Mouse (Mus musculus): Measurements from ENCODE around the gene Dlx4. TPM values are rescaled to one million over a fixed set of nuclear protein-coding genes. Genes with fewer than 3 reads are reported as not detected.

The Dlx4 gene
- not detected in 2 replicates for polyA plus RNA-seq (2012; ENCODE audit: insufficient read depth, low replicate concordance)

DNA sequence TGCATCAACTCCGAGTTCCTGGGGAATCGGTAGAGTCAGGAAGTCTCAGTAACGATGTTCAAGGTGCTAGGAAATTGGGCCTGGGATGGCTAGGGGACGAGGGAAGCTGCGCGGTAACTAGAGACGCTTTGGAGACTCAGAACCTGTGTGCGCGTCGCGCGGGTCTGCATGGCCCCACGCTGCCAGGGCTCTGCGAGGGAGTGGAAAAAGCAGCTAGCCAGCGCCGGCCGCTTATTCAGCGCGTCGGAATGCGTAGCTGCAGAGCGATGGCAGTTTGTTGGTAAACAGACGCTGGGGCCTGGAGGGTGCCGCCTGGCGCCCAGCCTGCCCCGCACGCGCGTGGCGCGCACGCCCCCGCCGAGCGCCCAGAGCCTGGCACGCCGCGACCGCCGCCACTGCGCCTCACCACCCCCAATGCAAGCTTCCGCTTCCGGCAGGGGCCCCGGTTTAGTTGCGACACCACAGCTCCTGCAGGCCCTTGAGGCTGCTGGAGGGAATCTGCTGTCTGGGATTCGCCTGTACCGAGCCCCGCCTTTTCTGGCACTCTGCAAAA lies at the start of gene Dlx4:
Dlx4 (minus strand) TSS at position 413 of the 553 bp plus-strand sequence.
- peak within 1 kb of the TSS; percentile 90 for H3K4me3 ChIP-seq (replicated peaks)

DNA sequence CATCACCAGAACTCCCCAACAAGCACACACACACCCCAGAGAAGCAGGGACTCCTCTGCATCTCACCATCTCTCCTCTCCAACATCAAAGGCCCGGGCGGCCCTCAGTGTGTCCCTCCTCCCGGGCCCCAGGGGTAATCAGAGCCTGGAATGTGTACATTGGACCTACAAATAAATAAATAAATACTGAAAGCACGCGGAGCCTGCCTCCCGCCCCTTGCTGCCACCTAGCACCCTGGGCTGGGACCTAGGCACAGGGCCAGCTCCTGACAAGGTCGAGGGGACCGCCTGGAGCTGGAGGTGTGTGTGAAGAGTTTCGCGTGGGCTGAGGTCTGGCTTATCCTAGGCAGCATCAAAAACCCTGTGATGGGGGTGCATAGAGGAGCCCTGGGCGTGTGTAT lies 43.8 kb upstream of the Dlx4 start:
- TF ChIP-seq FLI1 (IDR thresholded peaks at IDR 0.05; ENCODE audit: low read length) (no peak), GATA1 (IDR thresholded peaks at IDR 0.05; ENCODE audit: borderline replicate concordance, low read length) (no peak)
- H3K27me3 ChIP-seq (replicated peaks): peaks cover 97% of the 10 kb centered on the region
- H3K36me3 ChIP-seq (replicated peaks; ENCODE audit: low read length): no peaks in the 10 kb centered on the region
- no peaks in the 10 kb centered on the region for H3K9me3 ChIP-seq
- H3K4me1 ChIP-seq: no peaks in the 10 kb centered on the region
- no peak overlapping the region for H3K4me3 ChIP-seq (replicated peaks)

More for the DNA sequence above, at the start of gene Dlx4:
- Histone ChIP-seq H3K36me3 (replicated peaks; ENCODE audit: low read length) (no peaks in the 10 kb centered on the region), H3K4me1 (peaks cover 37% of the 10 kb centered on the region), H3K9me3 (peaks cover 3% of the 10 kb centered on the region; the same call in 1 of the 2 replicates), H3K27me3 (replicated peaks) (peaks cover 99% of the 10 kb centered on the region)
- TF ChIP-seq GATA1 (IDR thresholded peaks at IDR 0.05; ENCODE audit: borderline replicate concordance, low read length) (no peak), FLI1 (IDR thresholded peaks at IDR 0.05; ENCODE audit: low read length) (no peak)

DNA sequence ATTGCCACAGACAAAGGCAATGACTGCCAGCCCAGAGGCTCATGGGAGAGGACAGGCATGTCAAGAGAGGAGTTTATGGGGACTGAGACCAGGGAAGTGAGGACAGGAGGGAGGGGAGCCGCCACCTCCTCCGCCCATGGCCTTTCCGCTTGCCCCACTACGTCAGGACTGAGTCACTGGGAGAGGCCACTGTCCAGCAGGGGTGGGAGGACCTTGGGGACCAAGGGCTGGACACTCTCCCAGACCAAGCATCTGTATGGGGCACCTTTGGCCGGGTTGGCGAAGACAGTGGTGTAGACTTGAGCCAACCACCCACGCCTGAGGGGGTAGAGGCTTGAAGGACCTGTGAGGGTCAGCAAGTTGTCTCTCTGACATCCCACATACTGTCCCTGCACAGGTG lies 40.8 kb upstream of the Dlx4 start:
- Histone ChIP-seq H3K27me3 (replicated peaks) (peaks cover 96% of the 10 kb centered on the region), H3K4me3 (replicated peaks) (no peak overlapping the region), H3K9me3 (no peaks in the 10 kb centered on the region), H3K4me1 (no peaks in the 10 kb centered on the region), H3K36me3 (replicated peaks; ENCODE audit: low read length) (no peaks in the 10 kb centered on the region)
- TF ChIP-seq GATA1 (IDR thresholded peaks at IDR 0.05; ENCODE audit: borderline replicate concordance, low read length) (no peak), FLI1 (IDR thresholded peaks at IDR 0.05; ENCODE audit: low read length) (no peak)

DNA sequence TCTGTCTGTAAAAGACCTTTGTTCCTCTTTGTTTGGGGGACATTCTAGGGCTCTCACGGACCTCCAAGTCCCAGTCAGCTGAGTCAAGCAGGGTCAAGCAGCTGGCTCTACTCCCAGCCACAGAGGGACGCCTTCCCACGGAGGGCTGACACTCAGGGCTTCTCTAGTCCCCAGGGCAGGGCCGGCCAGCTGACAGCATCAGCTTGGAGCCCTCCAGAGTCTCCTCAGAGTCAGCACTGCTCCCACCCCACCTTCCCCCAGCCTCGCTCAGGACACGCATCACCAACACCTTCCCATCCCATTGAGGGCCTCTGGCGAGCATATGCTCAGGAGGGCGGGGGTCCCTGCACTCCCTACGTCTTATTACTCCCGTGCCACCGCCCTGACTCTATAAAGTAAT lies 39.6 kb upstream of the Dlx4 start:
- Histone ChIP-seq H3K36me3 (replicated peaks; ENCODE audit: low read length) (no peaks in the 10 kb centered on the region), H3K4me1 (no peaks in the 10 kb centered on the region), H3K27me3 (replicated peaks) (peaks cover 94% of the 10 kb centered on the region), H3K4me3 (replicated peaks) (no peak overlapping the region), H3K9me3 (no peaks in the 10 kb centered on the region)
- TF ChIP-seq FLI1 (IDR thresholded peaks at IDR 0.05; ENCODE audit: low read length) (no peak), GATA1 (IDR thresholded peaks at IDR 0.05; ENCODE audit: borderline replicate concordance, low read length) (no peak)

- Histone ChIP-seq H3K4me3 (replicated peaks) (no peak overlapping the region), H3K27me3 (replicated peaks) (peaks cover 94% of the 10 kb centered on the region), H3K4me1 (no peaks in the 10 kb centered on the region), H3K36me3 (replicated peaks; ENCODE audit: low read length) (no peaks in the 10 kb centered on the region), H3K9me3 (no peaks in the 10 kb centered on the region)
- TF ChIP-seq FLI1 (IDR thresholded peaks at IDR 0.05; ENCODE audit: low read length): no peak
- TF ChIP-seq GATA1 (IDR thresholded peaks at IDR 0.05; ENCODE audit: borderline replicate concordance, low read length): no peak
These were observed 38.5 kb upstream of the Dlx4 start for GRCm38 (mm10) chr11:95184561-95184960.

DNA sequence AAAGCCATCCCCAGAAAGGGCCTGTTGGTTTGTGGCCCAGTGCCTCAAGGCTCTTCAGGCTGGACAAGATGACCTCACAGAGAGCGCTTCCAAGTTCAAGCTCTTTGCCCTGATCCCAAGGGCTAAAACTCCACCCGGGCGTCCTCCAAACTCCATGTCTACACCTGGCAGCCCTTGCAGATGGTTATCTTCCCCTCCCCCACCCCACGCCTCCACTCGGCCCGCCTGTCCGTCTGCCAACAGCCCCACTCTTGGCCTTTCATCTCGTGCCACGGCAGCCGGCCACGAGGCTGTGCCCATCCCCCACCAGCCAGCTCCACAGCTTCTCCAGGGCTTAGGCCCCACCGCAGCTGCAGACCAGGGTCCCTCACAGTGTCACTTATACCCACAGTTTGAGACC lies 33.2 kb upstream of the Dlx4 start:
- H3K27me3 ChIP-seq (replicated peaks): peaks cover 75% of the 10 kb centered on the region
- H3K36me3 ChIP-seq (replicated peaks; ENCODE audit: low read length): no peaks in the 10 kb centered on the region
- no peaks in the 10 kb centered on the region for H3K4me1 ChIP-seq
- H3K9me3 ChIP-seq: no peaks in the 10 kb centered on the region
- H3K4me3 ChIP-seq (replicated peaks): no peak overlapping the region
- no peak for TF ChIP-seq FLI1 (IDR thresholded peaks at IDR 0.05; ENCODE audit: low read length)
- TF ChIP-seq GATA1 (IDR thresholded peaks at IDR 0.05; ENCODE audit: borderline replicate concordance, low read length): no peak

DNA sequence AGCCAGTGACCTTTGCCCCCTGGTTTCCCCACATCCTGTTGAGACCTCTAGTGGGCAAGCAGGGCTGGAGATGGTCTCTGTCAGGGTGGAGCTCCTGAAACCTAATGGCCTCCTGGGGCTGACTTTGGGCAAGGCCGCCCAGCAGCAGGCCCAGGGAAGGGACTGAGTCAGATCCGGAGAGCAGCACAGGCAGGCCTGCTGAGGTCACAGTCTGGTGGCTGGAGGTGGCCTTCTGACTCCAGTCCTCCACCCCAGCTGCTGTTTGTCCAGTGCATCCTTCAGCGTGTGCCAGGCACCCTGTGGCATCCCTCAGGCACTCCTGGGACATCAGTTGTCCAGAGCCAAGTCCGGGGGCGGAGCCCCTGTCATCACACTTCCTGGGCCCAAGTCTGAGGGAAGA lies 19.8 kb upstream of the Dlx4 start:
- peaks cover 6% of the 10 kb centered on the region; the same call in 1 of the 2 replicates for H3K4me1 ChIP-seq
- TF ChIP-seq GATA1 (IDR thresholded peaks at IDR 0.05; ENCODE audit: borderline replicate concordance, low read length) (no peak), FLI1 (IDR thresholded peaks at IDR 0.05; ENCODE audit: low read length) (no peak)
- H3K36me3 ChIP-seq (replicated peaks; ENCODE audit: low read length): no peaks in the 10 kb centered on the region
- no peak overlapping the region for H3K4me3 ChIP-seq (replicated peaks)
- H3K9me3 ChIP-seq: no peaks in the 10 kb centered on the region
- peaks cover 80% of the 10 kb centered on the region for H3K27me3 ChIP-seq (replicated peaks)

DNA sequence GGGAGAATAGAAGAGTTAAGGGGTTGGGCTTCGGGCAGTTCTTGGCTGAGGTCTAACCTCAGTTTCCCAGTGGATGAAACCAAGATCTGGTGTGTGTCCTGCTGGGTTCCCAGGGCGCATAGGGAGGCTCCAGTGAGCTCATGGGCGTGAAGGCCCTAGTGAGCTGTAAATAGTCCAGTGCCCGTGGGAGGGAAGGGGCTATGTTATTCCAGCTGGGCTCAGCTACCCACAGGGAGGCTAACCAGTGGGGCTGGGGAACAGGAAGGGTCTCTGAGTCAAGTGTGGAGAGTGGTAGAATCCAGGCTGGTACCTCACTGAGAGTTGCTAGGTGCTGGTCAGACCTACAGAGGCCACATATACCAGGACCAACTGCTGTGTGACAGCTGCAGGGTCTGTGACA lies 15.6 kb upstream of the Dlx4 start:
- Histone ChIP-seq H3K4me3 (replicated peaks) (no peak overlapping the region), H3K36me3 (replicated peaks; ENCODE audit: low read length) (no peaks in the 10 kb centered on the region), H3K4me1 (peaks cover 11% of the 10 kb centered on the region; the same call in 1 of the 2 replicates), H3K27me3 (replicated peaks) (peaks cover 87% of the 10 kb centered on the region), H3K9me3 (no peaks in the 10 kb centered on the region)
- no peak for TF ChIP-seq GATA1 (IDR thresholded peaks at IDR 0.05; ENCODE audit: borderline replicate concordance, low read length)
- no peak for TF ChIP-seq FLI1 (IDR thresholded peaks at IDR 0.05; ENCODE audit: low read length)

GRCm38 (mm10) chr11:95160693-95161092 lies 14.6 kb upstream of the Dlx4 start:
- no peak for TF ChIP-seq FLI1 (IDR thresholded peaks at IDR 0.05; ENCODE audit: low read length)
- TF ChIP-seq GATA1 (IDR thresholded peaks at IDR 0.05; ENCODE audit: borderline replicate concordance, low read length): no peak
- H3K36me3 ChIP-seq (replicated peaks; ENCODE audit: low read length): no peaks in the 10 kb centered on the region
- peaks cover 87% of the 10 kb centered on the region for H3K27me3 ChIP-seq (replicated peaks)
- H3K4me3 ChIP-seq (replicated peaks): no peak overlapping the region
- H3K4me1 ChIP-seq: peaks cover 6% of the 10 kb centered on the region; the same call in 1 of the 2 replicates
- H3K9me3 ChIP-seq: no peaks in the 10 kb centered on the region

GRCm38 (mm10) chr11:95159763-95160371 lies 13.8 kb upstream of the Dlx4 start:
- peaks cover 88% of the 10 kb centered on the region for H3K27me3 ChIP-seq (replicated peaks)
- TF ChIP-seq GATA1 (IDR thresholded peaks at IDR 0.05; ENCODE audit: borderline replicate concordance, low read length) (no peak), FLI1 (IDR thresholded peaks at IDR 0.05; ENCODE audit: low read length) (no peak)

More at GRCm38 (mm10) chr11:95159763-95160371, 13.8 kb upstream of the Dlx4 start:
- Histone ChIP-seq H3K4me3 (replicated peaks) (no peak overlapping the region), H3K4me1 (peaks cover 5% of the 10 kb centered on the region; the same call in 1 of the 2 replicates), H3K9me3 (no peaks in the 10 kb centered on the region), H3K36me3 (replicated peaks; ENCODE audit: low read length) (no peaks in the 10 kb centered on the region)
